Mouse (Mus musculus): ENCODE results near the gene Usp30. TPM values are rescaled to one million over a fixed set of nuclear protein-coding genes. Genes with fewer than 3 reads are reported as not detected.

Usp30 gene
- polyA plus RNA-seq, 1 experiment from 2014 or later = 18.9 TPM

GRCm38 (mm10) chr5:114043800-114044199 is 21.5 kb upstream of the Usp30 start:
- Histone ChIP-seq H3K36me3 (peaks cover 33% of the 10 kb centered on the region), H3K27ac (replicated peaks) (no peak overlapping the region), H3K4me1 (peaks cover 1% of the 10 kb centered on the region; the same call in 1 of the 2 replicates), H3K27me3 (replicated peaks) (no peaks in the 10 kb centered on the region), H3K9ac (replicated peaks) (no peak overlapping the region), H3K4me3 (replicated peaks) (no peak overlapping the region), H3K4me2 (no peak overlapping the region), H3K9me3 (replicated peaks) (no peaks in the 10 kb centered on the region)
- ATAC-seq (ENCODE audit: low FRiP score) = no peak
- 90% methylated on average over 4 of the region's 4 CpGs for WGBS

GRCm38 (mm10) chr5:114045134-114045533 is 20.1 kb upstream of the Usp30 start:
- Histone ChIP-seq H3K4me1 (peaks cover 6% of the 10 kb centered on the region; the same call in 1 of the 2 replicates), H3K9me3 (replicated peaks) (no peaks in the 10 kb centered on the region), H3K4me3 (replicated peaks) (no peak overlapping the region), H3K4me2 (no peak overlapping the region), H3K27me3 (replicated peaks) (no peaks in the 10 kb centered on the region), H3K9ac (replicated peaks) (no peak overlapping the region), H3K36me3 (peaks cover 31% of the 10 kb centered on the region), H3K27ac (replicated peaks) (no peak overlapping the region)
- no peak for ATAC-seq (ENCODE audit: low FRiP score)
- 78% methylated on average over 1 of the region's 1 CpGs for WGBS

GRCm38 (mm10) chr5:114046151-114046550 is 19.1 kb upstream of the Usp30 start:
- 81% methylated on average over 3 of the region's 3 CpGs for WGBS
- H3K9me3 ChIP-seq (replicated peaks) = no peaks in the 10 kb centered on the region
- H3K36me3 ChIP-seq = peaks cover 39% of the 10 kb centered on the region
- no peak overlapping the region for H3K9ac ChIP-seq (replicated peaks)
- H3K4me2 ChIP-seq = no peak overlapping the region
- H3K27ac ChIP-seq (replicated peaks) = no peak overlapping the region
- H3K4me1 ChIP-seq = peaks cover 6% of the 10 kb centered on the region; the same call in 1 of the 2 replicates
- no peaks in the 10 kb centered on the region for H3K27me3 ChIP-seq (replicated peaks)
- ATAC-seq (ENCODE audit: low FRiP score) = no peak
- no peak overlapping the region for H3K4me3 ChIP-seq (replicated peaks)

GRCm38 (mm10) chr5:114046604-114047003 is 18.7 kb upstream of the Usp30 start:
- no peak for ATAC-seq (ENCODE audit: low FRiP score)
- no peak overlapping the region for H3K27ac ChIP-seq (replicated peaks)
- H3K4me2 ChIP-seq = no peak overlapping the region
- no peak overlapping the region for H3K4me3 ChIP-seq (replicated peaks)
- no peaks in the 10 kb centered on the region for H3K27me3 ChIP-seq (replicated peaks)
- H3K9me3 ChIP-seq (replicated peaks) = no peaks in the 10 kb centered on the region
- peaks cover 40% of the 10 kb centered on the region for H3K36me3 ChIP-seq
- WGBS = 55% methylated on average over 3 of the region's 3 CpGs
- no peak overlapping the region for H3K9ac ChIP-seq (replicated peaks)
- H3K4me1 ChIP-seq = peaks cover 6% of the 10 kb centered on the region; the same call in 1 of the 2 replicates

GRCm38 (mm10) chr5:114047182-114047581 is 18.1 kb upstream of the Usp30 start:
- 85% methylated on average over 5 of the region's 5 CpGs for WGBS
- Histone ChIP-seq H3K9me3 (replicated peaks) (no peaks in the 10 kb centered on the region), H3K4me3 (replicated peaks) (no peak overlapping the region), H3K27ac (replicated peaks) (no peak overlapping the region), H3K4me1 (peaks cover 8% of the 10 kb centered on the region; the same call in 1 of the 2 replicates), H3K9ac (replicated peaks) (no peak overlapping the region), H3K27me3 (replicated peaks) (no peaks in the 10 kb centered on the region), H3K4me2 (no peak overlapping the region), H3K36me3 (peaks cover 35% of the 10 kb centered on the region)
- no peak for ATAC-seq (ENCODE audit: low FRiP score)

GRCm38 (mm10) chr5:114048731-114049308 is 16.4 kb upstream of the Usp30 start:
- no peak overlapping the region for H3K27ac ChIP-seq (replicated peaks)
- WGBS = 41% methylated on average over 12 of the region's 12 CpGs
- H3K4me2 ChIP-seq = no peak overlapping the region
- H3K9me3 ChIP-seq (replicated peaks) = no peaks in the 10 kb centered on the region
- H3K27me3 ChIP-seq (replicated peaks) = no peaks in the 10 kb centered on the region
- peaks cover 22% of the 10 kb centered on the region for H3K36me3 ChIP-seq
- H3K9ac ChIP-seq (replicated peaks) = no peak overlapping the region
- H3K4me1 ChIP-seq = peaks cover 8% of the 10 kb centered on the region; the same call in 1 of the 2 replicates
- ATAC-seq (ENCODE audit: low FRiP score) = peak; percentile 58
- H3K4me3 ChIP-seq (replicated peaks) = no peak overlapping the region

GRCm38 (mm10) chr5:114052246-114052761 is 13.0 kb upstream of the Usp30 start:
- Histone ChIP-seq H3K27ac (replicated peaks) (no peak overlapping the region), H3K4me3 (replicated peaks) (no peak overlapping the region), H3K4me2 (peak overlapping the region; percentile 24), H3K9me3 (replicated peaks) (no peaks in the 10 kb centered on the region), H3K9ac (replicated peaks) (no peak overlapping the region), H3K4me1 (peaks cover 8% of the 10 kb centered on the region; the same call in 1 of the 2 replicates), H3K36me3 (peaks cover 45% of the 10 kb centered on the region), H3K27me3 (replicated peaks) (no peaks in the 10 kb centered on the region)
- WGBS = 31% methylated on average over 9 of the region's 9 CpGs
- ATAC-seq (ENCODE audit: low FRiP score) = no peak

- Histone ChIP-seq H3K4me1 (no peaks in the 10 kb centered on the region), H3K27ac (replicated peaks) (no peak overlapping the region), H3K27me3 (replicated peaks) (no peaks in the 10 kb centered on the region), H3K36me3 (peaks cover 49% of the 10 kb centered on the region), H3K4me3 (replicated peaks) (no peak overlapping the region), H3K9me3 (replicated peaks) (no peaks in the 10 kb centered on the region), H3K9ac (replicated peaks) (no peak overlapping the region), H3K4me2 (no peak overlapping the region)
- 74% methylated on average over 9 of the region's 9 CpGs for WGBS
- no peak for ATAC-seq (ENCODE audit: low FRiP score)
These were observed 8.0 kb upstream of the Usp30 start for GRCm38 (mm10) chr5:114057129-114057731.

GRCm38 (mm10) chr5:114061675-114062074 is 3.6 kb upstream of the Usp30 start:
- ATAC-seq (ENCODE audit: low FRiP score) = no peak
- Histone ChIP-seq H3K9ac (replicated peaks) (no peak overlapping the region), H3K9me3 (replicated peaks) (no peaks in the 10 kb centered on the region), H3K27ac (replicated peaks) (no peak overlapping the region), H3K36me3 (peaks cover 40% of the 10 kb centered on the region), H3K4me3 (replicated peaks) (no peak overlapping the region), H3K4me2 (no peak overlapping the region), H3K4me1 (no peaks in the 10 kb centered on the region), H3K27me3 (replicated peaks) (no peaks in the 10 kb centered on the region)
- 53% methylated on average over 7 of the region's 7 CpGs for whole genome bisulfite sequencing

GRCm38 (mm10) chr5:114063958-114064357 is 1.3 kb upstream of the Usp30 start:
- H3K4me3 ChIP-seq (replicated peaks) = no peak overlapping the region
- no peaks in the 10 kb centered on the region for H3K9me3 ChIP-seq (replicated peaks)
- no peak overlapping the region for H3K9ac ChIP-seq (replicated peaks)
- H3K36me3 ChIP-seq = peaks cover 27% of the 10 kb centered on the region
- 36% methylated on average over 4 of the region's 4 CpGs for WGBS
- no peaks in the 10 kb centered on the region for H3K4me1 ChIP-seq
- H3K27ac ChIP-seq (replicated peaks) = no peak overlapping the region
- H3K27me3 ChIP-seq (replicated peaks) = no peaks in the 10 kb centered on the region
- no peak overlapping the region for H3K4me2 ChIP-seq
- ATAC-seq (ENCODE audit: low FRiP score) = no peak

- H3K9me3 ChIP-seq (replicated peaks) = 0 out of 2 replicates have a peak, but pooled peaks cover 4% of the 10 kb centered on the region
- WGBS = 61% methylated on average over 6 of the region's 6 CpGs
- peaks cover 16% of the 10 kb centered on the region for H3K36me3 ChIP-seq
- H3K27me3 ChIP-seq (replicated peaks) = no peaks in the 10 kb centered on the region
- no peak overlapping the region for H3K4me3 ChIP-seq (replicated peaks)
- H3K4me2 ChIP-seq = no peak overlapping the region
- no peak overlapping the region for H3K9ac ChIP-seq (replicated peaks)
- no peaks in the 10 kb centered on the region for H3K4me1 ChIP-seq
- ATAC-seq (ENCODE audit: low FRiP score) = no peak
- no peak overlapping the region for H3K27ac ChIP-seq (replicated peaks)
These were observed 1.3 kb downstream of the Usp30 start for GRCm38 (mm10) chr5:114066601-114067000.

- H3K27ac ChIP-seq (replicated peaks) = no peak overlapping the region
- ATAC-seq (ENCODE audit: low FRiP score) = no peak
- H3K9me3 ChIP-seq (replicated peaks) = 0 out of 2 replicates have a peak, but pooled peaks cover 4% of the 10 kb centered on the region
- no peak overlapping the region for H3K4me3 ChIP-seq (replicated peaks)
- WGBS = 83% methylated on average over 9 of the region's 9 CpGs
- H3K36me3 ChIP-seq = peaks cover 15% of the 10 kb centered on the region
- H3K4me2 ChIP-seq = no peak overlapping the region
- 0 out of 2 replicates have a peak, but pooled peaks cover 3% of the 10 kb centered on the region for H3K4me1 ChIP-seq
- no peak overlapping the region for H3K9ac ChIP-seq (replicated peaks)
- H3K27me3 ChIP-seq (replicated peaks) = no peaks in the 10 kb centered on the region
These were observed 2.3 kb downstream of the Usp30 start for GRCm38 (mm10) chr5:114067543-114067942.
